Mouse (Mus musculus): Measurements from ENCODE around the gene Dclk1.

The Dclk1 gene

GRCm38 (mm10) chr3:55511658-55512057, 269.5 kb downstream of the Dclk1 start:
- DNase-seq (ENCODE audit: low spot score): no peak

- no peak for DNase-seq (ENCODE audit: low spot score)
These were observed 273.8 kb downstream of the Dclk1 start for GRCm38 (mm10) chr3:55515966-55516365.

- no peak for DNase-seq (ENCODE audit: low spot score)
These were observed 275.4 kb downstream of the Dclk1 start for GRCm38 (mm10) chr3:55517454-55518014.

GRCm38 (mm10) chr3:55520240-55521180, 278.3 kb downstream of the Dclk1 start:
- DNase-seq (ENCODE audit: low spot score): peak; percentile 60

GRCm38 (mm10) chr3:55521776-55522175, 279.6 kb downstream of the Dclk1 start:
- no peak for DNase-seq (ENCODE audit: low spot score)

- no peak for DNase-seq (ENCODE audit: low spot score)
These were observed 281.1 kb downstream of the Dclk1 start for GRCm38 (mm10) chr3:55523224-55523623.

GRCm38 (mm10) chr3:55523735-55524477, 281.7 kb downstream of the Dclk1 start:
- no peak for DNase-seq (ENCODE audit: low spot score)

- no peak for DNase-seq (ENCODE audit: low spot score)
These were observed 282.5 kb downstream of the Dclk1 start for GRCm38 (mm10) chr3:55524491-55525195.

GRCm38 (mm10) chr3:55526470-55526869, 284.3 kb downstream of the Dclk1 start:
- DNase-seq (ENCODE audit: low spot score): no peak

GRCm38 (mm10) chr3:55527566-55527965, 285.4 kb downstream of the Dclk1 start:
- no peak for DNase-seq (ENCODE audit: low spot score)

GRCm38 (mm10) chr3:55528012-55528411, 285.8 kb downstream of the Dclk1 start:
- no peak for DNase-seq (ENCODE audit: low spot score)

GRCm38 (mm10) chr3:55529414-55529813, 287.2 kb downstream of the Dclk1 start:
- no peak for DNase-seq (ENCODE audit: low spot score)

GRCm38 (mm10) chr3:55531204-55532044, 289.3 kb downstream of the Dclk1 start:
- DNase-seq (ENCODE audit: low spot score): no peak

GRCm38 (mm10) chr3:55532175-55532973, 290.2 kb downstream of the Dclk1 start:
- no peak for DNase-seq (ENCODE audit: low spot score)

GRCm38 (mm10) chr3:55535591-55536200, 293.5 kb downstream of the Dclk1 start:
- no peak for DNase-seq (ENCODE audit: low spot score)

GRCm38 (mm10) chr3:55536901-55537300, 294.7 kb downstream of the Dclk1 start:
- no peak for DNase-seq (ENCODE audit: low spot score)

GRCm38 (mm10) chr3:55537714-55538113, 295.6 kb downstream of the Dclk1 start:
- DNase-seq (ENCODE audit: low spot score): no peak

- DNase-seq (ENCODE audit: low spot score): no peak
These were observed 297.2 kb downstream of the Dclk1 start for GRCm38 (mm10) chr3:55539400-55539799.

GRCm38 (mm10) chr3:55539811-55540293, 297.7 kb downstream of the Dclk1 start:
- DNase-seq (ENCODE audit: low spot score): no peak

All from urinary bladder, postnatal 25 days (tissue).